Mouse (Mus musculus) forebrain, postnatal 0 days (tissue): ENCODE data around the gene Mettl7a1. TPM values are rescaled to one million over a fixed set of nuclear protein-coding genes. Genes with fewer than 3 reads are reported as not detected.
A peak's percentile ranks its signal among the peaks of the same experiment; 100 is the strongest.
"Not testable (repeated sequence)": the region's sequence is repeated elsewhere in the genome, so short reads cannot be mapped to it uniquely, and the experiment has no call there.

ENCODE experiments used
- ATAC-seq: fragments of 200-750 bp; cut with Nextera tagmentation; 2 replicates; pipeline ENCODE4 v1.8.0; 2017; ENCODE audit warnings: mild to moderate bottlenecking, moderate library complexity
- DNase-seq: peaks from one replicate; pipeline ENCODE4 v3.0.0-alpha.2; 2015
- H3K27ac ChIP-seq: fragments of 300-500 bp; sonication (generic); 2 replicates; pipeline ENCODE4 v1.5.1; 2014; ENCODE audit warnings: low read depth, mild to moderate bottlenecking, antibody characterized with exemption, low read length, moderate library complexity, mixed read lengths
- H3K27me3 ChIP-seq: fragments of 300-500 bp; sonication (generic); 2 replicates; pipeline ENCODE4 v1.6.1; 2014; ENCODE audit warnings: mild to moderate bottlenecking, low read length, mixed read lengths; ENCODE audit not compliant: insufficient read depth
- H3K36me3 ChIP-seq: fragments of 300-500 bp; sonication (generic); 2 replicates; pipeline ENCODE4 v1.6.1; 2014; ENCODE audit warnings: mild to moderate bottlenecking, moderate library complexity; ENCODE audit not compliant: insufficient read depth
- H3K4me1 ChIP-seq: fragments of 300-500 bp; sonication (generic); 2 replicates; pipeline ENCODE4 v1.6.1; 2014; ENCODE audit warnings: antibody characterized with exemption; ENCODE audit not compliant: insufficient read depth
- H3K4me2 ChIP-seq: fragments of 300-500 bp; sonication (generic); 2 replicates; pipeline ENCODE4 v1.6.1; 2014; ENCODE audit warnings: low read depth, mild to moderate bottlenecking, moderate library complexity
- H3K4me3 ChIP-seq: fragments of 300-500 bp; sonication (generic); 2 replicates; pipeline ENCODE4 v1.5.1; 2014; ENCODE audit warnings: low read depth, low read length, mixed read lengths
- H3K9ac ChIP-seq: fragments of 300-500 bp; sonication (generic); 2 replicates; pipeline ENCODE4 v1.6.1; 2014; ENCODE audit warnings: mild to moderate bottlenecking
- H3K9me3 ChIP-seq: fragments of 300-500 bp; sonication (generic); 2 replicates; pipeline ENCODE4 v1.6.1; 2016; ENCODE audit warnings: low read length
- CTCF ChIP-seq: sonication (generic); IDR thresholded peaks from 2 replicates; pipeline ENCODE4 v1.5.1; 2016; ENCODE audit warnings: antibody characterized with exemption, control low read depth, low read depth
- WGBS: fragments of 180-500 bp; shearing (Covaris S2); extraction: QIAGEN DNeasy Blood & Tissue Kit; methylation state at CpG from one replicate; pipeline ENCODE4 v1.1.7; 2014; 5-methylcytosine and 5-hydroxymethylcytosine counted together
- polyA plus RNA-seq: library from polyadenylated mRNA; unstranded; fragments of >200 nt; fragmentation: Nextera tagmentation; extraction: Ambion mirVana; gene quantifications from 2 replicates; pipeline ENCODE4 v1.2.1, GENCODE M21; 2015
- total RNA-seq: library from RNA; depleted of rRNA; stranded (reverse); fragments of >200 nt; gene quantifications from 2 replicates; pipeline ENCODE4 v1.2.3, GENCODE M21; 2014

Gene Mettl7a1
- total and polyA plus RNA-seq, 2 experiments from 2014 or later = 2.3 to 13.5 TPM

DNA sequence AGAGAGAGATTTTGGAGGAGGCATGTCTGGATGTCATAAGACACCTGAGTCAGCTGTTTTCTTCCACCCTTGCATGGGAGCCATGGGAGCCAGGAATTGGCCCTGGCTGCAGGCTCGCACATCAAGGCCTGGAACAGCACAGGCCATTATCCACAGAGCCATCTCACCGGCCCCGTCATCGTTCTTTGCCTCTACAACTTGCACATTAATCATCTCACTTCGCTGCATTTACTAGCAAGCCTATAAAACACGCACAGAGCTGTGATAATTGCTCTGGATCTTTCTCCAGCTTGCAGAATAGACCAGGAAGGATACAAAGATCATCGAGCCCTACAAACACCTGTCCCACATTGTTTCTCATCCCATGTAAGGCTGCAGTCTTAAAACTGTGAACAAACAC lies 26.8 kb downstream of the Mettl7a1 start:
- DNase-seq = no peak

DNA sequence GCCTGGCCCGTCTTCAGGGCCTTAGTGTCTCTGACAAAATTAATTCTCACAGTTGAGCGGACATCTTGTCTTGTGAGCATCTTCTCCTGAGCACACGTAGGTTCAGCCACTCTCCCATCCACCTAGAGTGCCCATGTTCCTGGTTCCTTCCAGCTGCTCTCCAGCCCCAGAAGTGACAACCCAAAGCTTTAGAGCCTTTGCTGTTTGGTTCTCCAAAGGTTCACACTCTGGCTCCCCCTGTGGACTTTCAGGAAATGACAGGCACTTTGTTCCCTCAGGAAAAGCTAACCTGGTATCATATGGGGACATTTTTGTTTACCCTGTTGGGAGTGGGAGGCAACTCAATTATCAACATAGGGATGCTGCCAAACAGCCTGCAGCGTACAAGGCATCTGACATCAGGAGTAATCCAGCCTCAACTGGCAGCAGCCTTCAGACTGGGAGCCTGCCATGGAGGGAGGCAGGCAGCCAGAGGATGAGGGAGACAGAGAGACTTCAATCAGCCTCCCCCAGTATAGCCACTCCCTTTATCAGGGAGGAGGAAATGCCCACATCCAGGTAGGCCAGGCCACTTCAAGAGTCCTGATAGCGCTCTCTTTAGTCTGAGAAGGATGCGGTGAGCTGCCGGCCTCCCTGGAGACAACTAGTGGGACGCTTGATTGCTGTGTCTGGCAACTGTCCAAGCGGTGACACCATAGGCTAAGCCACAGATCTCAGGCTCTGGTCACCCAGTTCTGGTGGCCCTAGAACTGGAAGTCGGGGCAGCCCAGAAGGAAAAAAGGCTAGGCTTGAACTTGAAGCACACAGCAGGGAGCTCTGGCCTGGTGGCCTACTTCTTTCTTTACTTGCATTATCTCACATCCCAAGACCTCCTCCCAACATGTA lies 28.4 kb downstream of the Mettl7a1 start:
- not testable (repeated sequence) for H3K36me3 ChIP-seq, H3K4me1 ChIP-seq, DNase-seq, H3K27ac ChIP-seq, H3K9me3 ChIP-seq, H3K9ac ChIP-seq, H3K27me3 ChIP-seq, H3K4me2 ChIP-seq, H3K4me3 ChIP-seq
- WGBS = 37% methylated on average over 2 of the region's 10 CpGs
- peak; percentile 56; the same call in 1 of the 2 replicates for ATAC-seq
- 0 out of 2 replicates have a peak, but pooled peaks have one; percentile 16 for TF ChIP-seq CTCF

More for the DNA sequence above, 26.8 kb downstream of the Mettl7a1 start:
- no peak for TF ChIP-seq CTCF
- H3K9me3 ChIP-seq = no peaks in the 10 kb centered on the region
- no peaks in the 10 kb centered on the region for H3K27me3 ChIP-seq
- H3K9ac ChIP-seq = no peak overlapping the region
- H3K4me3 ChIP-seq = no peak overlapping the region
- no peaks in the 10 kb centered on the region for H3K4me1 ChIP-seq
- no peak overlapping the region for H3K27ac ChIP-seq
- 66% methylated on average over 7 of the region's 7 CpGs for WGBS
- ATAC-seq = no peak
- H3K36me3 ChIP-seq = no peaks in the 10 kb centered on the region
- no peak overlapping the region for H3K4me2 ChIP-seq

GRCm38 (mm10) chr15:100334629-100335028 lies 30.7 kb downstream of the Mettl7a1 start, which contains the start of gene Mettl7a3:
TSS of gene Mettl7a3 (plus strand) at chr15:100334929.
- H3K4me3 ChIP-seq = no peak within 1 kb of the TSS
- WGBS = 78% methylated on average over 10 of the region's 10 CpGs
- no peak for TF ChIP-seq CTCF
- no peak within 1 kb of the TSS for H3K4me2 ChIP-seq
- H3K27me3 ChIP-seq = no peaks in the 10 kb centered on the region
- no peaks in the 10 kb centered on the region for H3K36me3 ChIP-seq
- H3K4me1 ChIP-seq = no peaks in the 10 kb centered on the region
- ATAC-seq = no peak
- no peak within 1 kb of the TSS for H3K27ac ChIP-seq
- no peak within 1 kb of the TSS for H3K9ac ChIP-seq
- no peaks in the 10 kb centered on the region for H3K9me3 ChIP-seq
- DNase-seq = no peak

DNA sequence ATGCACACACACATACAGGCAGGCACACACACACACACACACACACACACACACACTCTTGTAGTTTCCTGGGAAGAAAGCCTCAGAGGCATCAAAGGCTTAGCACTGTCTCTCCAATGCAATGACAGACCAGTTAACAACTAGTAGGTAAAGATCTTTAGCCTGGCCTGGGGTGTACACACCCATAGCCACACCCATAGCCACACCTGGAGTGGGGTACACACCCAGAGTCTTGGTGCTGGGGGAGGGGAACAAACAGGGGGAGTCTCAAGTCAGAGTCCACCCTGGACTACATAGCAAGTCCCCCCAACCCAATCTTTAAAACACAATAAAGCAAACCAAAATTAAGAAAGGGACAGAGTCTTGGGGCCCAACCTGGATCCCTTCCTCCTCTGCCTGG lies 33.4 kb downstream of the Mettl7a1 start:
- DNase-seq, H3K9me3 ChIP-seq, H3K9ac ChIP-seq, H3K27me3 ChIP-seq, H3K36me3 ChIP-seq, H3K27ac ChIP-seq, H3K4me3 ChIP-seq, H3K4me2 ChIP-seq, H3K4me1 ChIP-seq, ATAC-seq: not testable (repeated sequence)

DNA sequence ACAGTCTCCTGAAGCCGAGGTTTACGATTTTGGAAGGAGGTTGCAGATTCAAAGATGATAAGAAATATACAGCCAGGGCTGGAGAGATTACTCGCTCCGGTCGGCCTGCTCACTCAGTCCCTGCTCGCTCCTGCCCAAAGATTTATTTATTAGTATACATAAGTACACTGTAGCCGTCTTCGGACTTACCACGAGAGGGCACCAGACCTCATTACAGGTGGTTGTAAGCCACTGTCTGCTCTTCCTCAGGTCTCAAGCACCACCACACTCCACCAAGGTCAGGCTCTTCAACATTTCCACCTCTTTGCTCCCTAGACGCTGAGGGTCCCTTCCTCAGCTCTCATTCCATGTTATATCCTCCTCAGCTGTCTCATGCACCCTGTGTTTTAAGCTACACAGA lies 33.9 kb downstream of the Mettl7a1 start:
- H3K9me3 ChIP-seq, H3K9ac ChIP-seq, H3K4me2 ChIP-seq, H3K27me3 ChIP-seq, H3K27ac ChIP-seq, H3K36me3 ChIP-seq, H3K4me1 ChIP-seq, H3K4me3 ChIP-seq, DNase-seq, ATAC-seq: not testable (repeated sequence)
- TF ChIP-seq CTCF = peak; percentile 42; the same call in 1 of the 2 replicates
- 47% methylated on average over 9 of the region's 10 CpGs for WGBS

DNA sequence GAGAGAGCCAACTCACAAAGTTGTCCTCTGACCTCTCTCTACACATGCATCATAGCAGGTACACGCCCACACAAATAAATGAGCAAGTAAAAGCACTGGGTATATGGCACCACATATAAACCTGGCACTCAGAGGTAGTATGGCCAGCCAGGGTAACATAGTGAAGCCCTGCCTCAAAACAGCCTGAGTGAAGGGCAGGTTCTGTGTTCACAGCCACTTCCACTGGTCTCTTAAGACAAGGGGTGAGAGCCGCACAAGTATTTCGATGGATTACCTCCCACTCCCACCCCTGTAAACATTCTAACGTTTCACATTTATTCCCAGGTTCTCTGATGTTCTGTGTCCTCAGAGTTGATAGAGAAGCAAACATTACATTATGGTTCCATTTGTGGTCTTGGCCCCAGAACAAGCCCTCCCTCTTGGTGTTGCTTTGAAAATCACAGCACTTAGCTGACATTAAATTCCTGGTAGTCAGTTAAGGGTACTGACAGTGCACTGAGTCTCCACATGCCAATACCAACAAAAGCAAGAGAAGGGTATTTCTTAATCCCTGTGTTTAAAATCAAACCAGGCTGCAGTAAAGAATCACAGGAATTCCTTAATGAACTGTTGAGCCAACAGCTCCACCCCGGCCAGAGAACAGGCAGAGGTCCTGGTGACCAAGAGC lies 37.5 kb downstream of the Mettl7a1 start:
- WGBS = 77% methylated on average over 4 of the region's 5 CpGs
- H3K36me3 ChIP-seq, DNase-seq, H3K27ac ChIP-seq, H3K4me1 ChIP-seq, H3K9ac ChIP-seq, ATAC-seq, H3K4me2 ChIP-seq, H3K27me3 ChIP-seq, H3K9me3 ChIP-seq, H3K4me3 ChIP-seq: not testable (repeated sequence)

GRCm38 (mm10) chr15:100345484-100345883 lies 41.5 kb downstream of the Mettl7a1 start:
- Histone ChIP-seq H3K4me2 (no peak overlapping the region), H3K9me3 (no peaks in the 10 kb centered on the region), H3K36me3 (no peaks in the 10 kb centered on the region), H3K27ac (no peak overlapping the region), H3K9ac (no peak overlapping the region), H3K27me3 (no peaks in the 10 kb centered on the region), H3K4me3 (no peak overlapping the region), H3K4me1 (no peaks in the 10 kb centered on the region)
- DNase-seq (no peak), ATAC-seq (no peak)
- no peak for TF ChIP-seq CTCF
